Mouse (Mus musculus) CD4-positive, CD25-positive, alpha-beta regulatory T cell, adult 4 months (primary cell): Measurements from ENCODE around the gene Kmt2b. TPM values are rescaled to one million over a fixed set of nuclear protein-coding genes. Genes with fewer than 3 reads are reported as not detected.

ENCODE experiments used
- ATAC-seq: one replicate; pipeline ENCODE4 v1.8.0; 2017
- polyA plus RNA-seq, 2 experiments: library from polyadenylated mRNA; unstranded; fragments of 100-300 nt; shearing (Covaris generic); gene quantifications; one replicate each; pipeline ENCODE4 v1.2.1; 2017

The Kmt2b gene
- polyA plus RNA-seq, 2 experiments from 2014 or later: 16.4 to 21.6 TPM

GRCm38 (mm10) chr7:30534633-30535577 is 53.6 kb downstream of the Kmt2b start, which contains the start of gene Arhgap33:
Arhgap33 (minus strand) TSS chr7:30535060.
- peak; percentile 95 for ATAC-seq

GRCm38 (mm10) chr7:30533941-30534632 is 54.4 kb downstream of the Kmt2b start:
- no peak for ATAC-seq

- ATAC-seq: no peak
Measured at GRCm38 (mm10) chr7:30532931-30533330, 55.6 kb downstream of the Kmt2b start.

- no peak for ATAC-seq
Measured at GRCm38 (mm10) chr7:30531291-30531815, 57.2 kb downstream of the Kmt2b start.

GRCm38 (mm10) chr7:30526981-30527380 is 61.5 kb downstream of the Kmt2b start:
- ATAC-seq: no peak

GRCm38 (mm10) chr7:30526399-30526798 is 62.1 kb downstream of the Kmt2b start:
- ATAC-seq: no peak

GRCm38 (mm10) chr7:30525954-30526353 is 62.6 kb downstream of the Kmt2b start:
- ATAC-seq: no peak

GRCm38 (mm10) chr7:30524487-30524886 is 64.0 kb downstream of the Kmt2b start:
- ATAC-seq: no peak

- no peak for ATAC-seq
Measured at GRCm38 (mm10) chr7:30522871-30523270, 65.7 kb downstream of the Kmt2b start.

- ATAC-seq: no peak
Measured at GRCm38 (mm10) chr7:30520856-30521255, 67.7 kb downstream of the Kmt2b start.

GRCm38 (mm10) chr7:30520396-30520795 is 68.1 kb downstream of the Kmt2b start:
- ATAC-seq: no peak

Other genes starting within 250 kb of the Kmt2b start
- not detected for gene Lrfn3, start 226.0 kb downstream of the Kmt2b start, polyA plus RNA-seq
- 1 to 10 TPM; 6.4 to 7.1 TPM for gene Tyrobp, start 175.0 kb downstream of the Kmt2b start, polyA plus RNA-seq
- gene Hcst, start 168.9 kb downstream of the Kmt2b start, polyA plus RNA-seq: 100 to 1,000 TPM; 356 to 434 TPM
- 10 to 100 TPM; 39.2 to 44.4 TPM for gene Nfkbid, start 167.0 kb downstream of the Kmt2b start, polyA plus RNA-seq
- gene Aplp1, start 143.2 kb downstream of the Kmt2b start, polyA plus RNA-seq: 1 to 10 TPM; 3.1 to 3.5 TPM
- gene Kirrel2, start 131.0 kb downstream of the Kmt2b start, polyA plus RNA-seq: not detected
- gene Nphs1, start 130.4 kb downstream of the Kmt2b start, polyA plus RNA-seq: not detected
- gene Prodh2, start 95.1 kb downstream of the Kmt2b start, polyA plus RNA-seq: not detected
- gene Arhgap33, start 53.7 kb downstream of the Kmt2b start, polyA plus RNA-seq: under 1 TPM; 0.46 to 0.67 TPM
- 1 to 10 TPM; 1.0 to 3.1 TPM for gene Hspb6, start 36.5 kb downstream of the Kmt2b start, polyA plus RNA-seq
- 1 to 10 TPM; 5.2 to 6.2 TPM for gene Proser3, start 36.4 kb downstream of the Kmt2b start, polyA plus RNA-seq
- 100 to 1,000 TPM; 101 to 104 TPM for gene Lin37, start 28.9 kb downstream of the Kmt2b start, polyA plus RNA-seq
- 10 to 100 TPM; 46.5 to 62.1 TPM for gene U2af1l4, start 25.4 kb downstream of the Kmt2b start, polyA plus RNA-seq
- gene Gm49396, start 25.4 kb downstream of the Kmt2b start, polyA plus RNA-seq: 100 to 1,000 TPM in 1 of 2 experiments, 10 to 100 TPM in 1; 85.4 to 105 TPM
- gene Psenen, start 25.1 kb downstream of the Kmt2b start, polyA plus RNA-seq: 100 to 1,000 TPM; 314 to 323 TPM
- 100 to 1,000 TPM; 210 to 244 TPM for gene Igflr1, start 23.3 kb downstream of the Kmt2b start, polyA plus RNA-seq
- 10 to 100 TPM in 1 of 2 experiments, 1 to 10 TPM in 1; 8.1 to 18.0 TPM for gene Zbtb32, start 10.2 kb upstream of the Kmt2b start, polyA plus RNA-seq
- gene Upk1a, start 24.1 kb upstream of the Kmt2b start, polyA plus RNA-seq: under 1 TPM; 0.38 to 0.60 TPM
- gene Cox6b1, start 37.4 kb upstream of the Kmt2b start, polyA plus RNA-seq: 100 to 1,000 TPM; 333 to 643 TPM
- not detected for gene Etv2, start 47.1 kb upstream of the Kmt2b start, polyA plus RNA-seq
- gene Rbm42, start 61.6 kb upstream of the Kmt2b start, polyA plus RNA-seq: 10 to 100 TPM; 14.4 to 25.1 TPM
- 10 to 100 TPM; 21.3 to 44.0 TPM for gene Haus5, start 76.3 kb upstream of the Kmt2b start, polyA plus RNA-seq
- gene Pmis2, start 82.9 kb upstream of the Kmt2b start, polyA plus RNA-seq: not detected
- not detected for gene 2200002J24Rik, start 110.2 kb upstream of the Kmt2b start, polyA plus RNA-seq
- not detected for gene Atp4a, start 123.5 kb upstream of the Kmt2b start, polyA plus RNA-seq
- gene Tmem147, start 140.8 kb upstream of the Kmt2b start, polyA plus RNA-seq: 10 to 100 TPM; 60.5 to 65.0 TPM
- gene Gapdhs, start 155.0 kb upstream of the Kmt2b start, polyA plus RNA-seq: not detected
- gene Sbsn, start 162.7 kb upstream of the Kmt2b start, polyA plus RNA-seq: 1 to 10 TPM; 2.4 to 3.6 TPM
- gene Dmkn, start 175.0 kb upstream of the Kmt2b start, polyA plus RNA-seq: under 1 TPM in 1 of 2 experiments, not detected in 1; 0.16 TPM
- not detected for gene Krtdap, start 199.2 kb upstream of the Kmt2b start, polyA plus RNA-seq
- gene Ffar2, start 235.0 kb upstream of the Kmt2b start, polyA plus RNA-seq: 1 to 10 TPM in 1 of 2 experiments, under 1 TPM in 1; 0.70 to 1.4 TPM